Mouse (Mus musculus): ENCODE measurements at regions not wholly inside any gene's neighbourhood (a gene's known extent, or its start where the extent isn't known, plus 50 kb on each side); places are given as distances from the start of the nearest gene placed in this dataset.
"Not testable (repeated sequence)": the region's sequence is repeated elsewhere in the genome, so short reads cannot be mapped to it uniquely, and the experiment has no call there.

DNA sequence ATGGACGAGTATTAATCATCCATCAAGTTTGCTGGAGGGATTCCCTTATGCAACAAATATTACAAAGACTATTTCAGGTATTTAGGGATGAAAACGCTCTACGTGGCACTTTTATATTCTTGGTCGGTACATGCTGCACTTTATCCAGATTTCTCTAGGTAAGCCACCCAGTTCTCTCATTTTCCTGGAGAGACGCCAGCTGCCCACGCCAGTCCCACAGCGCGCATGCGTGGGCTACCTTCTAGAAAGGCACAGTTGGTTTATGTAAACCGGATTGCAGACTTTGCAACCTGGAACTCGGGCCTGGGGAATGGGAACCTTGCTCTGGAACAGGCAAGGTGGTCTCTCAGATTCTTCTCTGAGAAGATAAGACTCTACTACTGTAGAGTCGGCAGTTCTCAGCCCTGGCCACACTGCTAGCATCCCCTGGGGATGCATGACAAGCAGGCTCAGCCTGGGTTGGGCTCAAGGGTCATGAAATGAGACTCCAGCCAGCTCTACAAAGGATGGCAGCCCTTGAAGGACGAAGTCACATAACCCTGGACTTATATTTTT is 265.0 kb downstream of the Etnk1 start:
- no peak for DNase-seq (ENCODE audit: low read depth, low spot score)

DNA sequence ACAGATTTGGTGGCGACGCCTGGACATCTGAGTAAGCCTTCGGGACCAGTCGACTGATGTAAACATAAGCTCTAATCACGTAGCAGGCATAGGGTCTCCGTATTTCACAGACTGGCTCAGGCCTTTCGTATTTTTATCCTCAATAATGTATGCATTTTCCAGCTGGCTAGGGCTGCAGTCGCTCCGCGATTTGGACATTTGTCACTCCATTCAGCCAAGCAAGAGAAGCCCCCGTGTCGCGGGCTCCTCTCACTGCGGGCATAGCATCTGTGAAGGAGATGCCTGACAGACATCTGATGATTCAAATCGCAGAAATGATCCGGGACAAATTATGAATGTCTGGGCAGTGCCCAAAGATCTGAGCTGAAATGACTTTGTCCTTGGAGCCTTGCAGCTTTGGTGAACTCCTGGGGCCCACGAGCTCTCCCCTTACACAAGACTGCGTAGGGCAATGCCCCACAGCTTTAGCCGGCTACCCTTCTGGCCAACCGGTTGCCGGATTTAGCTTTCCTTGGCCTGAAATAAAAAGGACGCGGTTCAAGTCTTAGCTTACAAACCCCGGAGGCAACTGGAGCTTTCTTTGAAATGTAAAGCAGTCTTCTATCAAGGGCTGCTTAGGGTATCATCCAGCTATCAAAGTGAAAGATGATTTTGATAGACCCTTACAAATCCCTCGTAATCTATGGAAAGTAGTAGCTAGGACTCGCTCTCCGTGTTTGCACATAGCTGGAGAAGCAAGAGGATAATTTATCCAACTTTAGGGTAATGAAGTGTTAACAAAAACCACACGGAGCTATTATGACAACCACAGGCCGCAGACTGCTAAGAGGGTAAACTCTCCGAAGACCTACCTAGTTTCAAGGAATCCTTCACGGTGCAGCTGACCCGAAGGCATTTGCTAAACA is 270.6 kb downstream of the Etnk1 start:
- no peak for DNase-seq (ENCODE audit: low read depth, low spot score)

DNA sequence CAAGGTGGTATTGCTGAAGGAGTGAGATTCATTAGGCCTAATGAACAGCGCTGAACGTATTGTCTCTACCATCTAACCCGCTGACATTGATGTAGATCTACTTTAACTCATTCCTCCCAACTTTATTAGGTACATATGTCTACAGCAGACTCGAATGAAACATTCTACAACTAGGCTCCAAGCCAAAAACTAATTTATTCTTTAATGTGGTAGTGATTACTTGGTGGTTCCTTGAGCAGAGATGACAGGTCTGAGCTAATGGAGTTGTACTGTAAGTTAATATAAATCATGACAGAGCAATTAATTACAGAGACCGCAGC is 271.2 kb downstream of the Etnk1 start:
- no peak for DNase-seq (ENCODE audit: low read depth, low spot score)

DNA sequence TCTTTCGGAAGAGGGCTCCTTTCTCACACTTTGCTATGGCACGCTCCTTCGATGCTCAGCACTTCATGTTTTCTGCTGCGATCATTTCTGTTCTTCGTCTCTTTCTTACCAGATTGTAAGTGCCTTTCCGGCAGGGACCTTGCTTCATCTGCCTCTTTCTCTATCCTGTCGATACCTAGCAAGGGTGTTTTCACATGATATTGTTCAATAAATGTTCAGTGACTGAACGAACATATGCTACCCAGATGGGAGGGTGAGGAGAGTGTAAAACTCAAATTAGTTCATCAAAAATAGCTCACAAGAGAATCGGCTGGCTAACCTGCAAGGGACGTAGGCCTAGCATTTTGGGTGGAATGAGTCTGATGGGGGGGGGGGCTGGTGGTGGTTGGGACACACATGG is 272.5 kb downstream of the Etnk1 start:
- no peak for DNase-seq (ENCODE audit: low read depth, low spot score)

DNA sequence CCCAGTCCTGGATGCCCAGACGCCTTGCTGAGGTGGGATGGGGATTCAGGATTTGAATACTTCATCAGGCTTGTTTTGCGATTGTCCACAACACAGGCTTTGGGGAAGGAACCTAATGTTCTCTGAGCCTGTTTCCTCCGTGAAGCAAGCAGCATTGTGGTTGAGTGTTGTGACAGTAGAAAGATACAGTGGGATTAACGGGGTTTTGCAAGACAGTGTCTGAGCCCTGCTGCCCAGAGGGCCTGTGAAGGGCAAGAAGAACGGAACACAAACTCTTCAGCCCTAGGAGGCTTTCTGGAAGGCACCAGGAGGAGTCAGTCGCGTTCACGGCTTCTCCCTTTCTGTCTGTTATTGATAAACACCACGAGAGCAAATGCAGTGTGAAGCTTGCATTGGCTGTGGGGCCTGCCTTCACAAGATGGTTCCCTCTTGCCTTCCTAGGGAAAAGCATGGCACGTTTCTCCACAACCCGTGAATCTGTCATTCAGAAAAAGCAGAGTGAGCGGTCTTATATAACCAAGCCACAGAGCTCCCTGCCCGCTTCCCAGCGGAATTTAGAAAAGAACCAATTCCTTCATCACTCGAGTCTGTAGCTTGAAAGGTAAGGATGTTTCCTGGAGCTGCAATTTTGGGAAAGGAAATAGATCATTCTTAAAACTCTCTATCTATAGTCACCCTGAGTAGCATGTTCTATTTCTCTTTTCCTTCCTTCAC is 273.4 kb downstream of the Etnk1 start:
- no peak for DNase-seq (ENCODE audit: low read depth, low spot score)

DNA sequence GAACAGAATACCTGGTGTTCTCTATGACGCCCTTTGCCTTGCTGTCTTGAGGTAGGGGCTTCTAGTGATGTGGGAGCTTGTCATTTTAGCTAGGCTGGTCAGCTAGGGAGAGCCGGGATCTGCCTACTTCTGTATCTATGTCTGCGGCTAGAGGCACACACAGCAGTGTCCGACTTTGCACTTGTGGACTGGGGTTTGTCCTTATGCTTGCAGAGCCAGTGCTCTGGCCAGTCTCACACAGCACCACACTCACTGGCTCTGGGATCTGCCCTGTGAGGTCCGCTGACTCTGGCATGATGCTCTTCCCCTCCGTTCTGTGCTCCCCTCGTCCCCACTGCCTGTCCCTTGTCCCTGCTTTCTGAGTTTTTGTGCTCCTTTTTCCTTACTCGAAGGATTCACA is 275.3 kb downstream of the Etnk1 start:
- no peak for DNase-seq (ENCODE audit: low read depth, low spot score)

DNA sequence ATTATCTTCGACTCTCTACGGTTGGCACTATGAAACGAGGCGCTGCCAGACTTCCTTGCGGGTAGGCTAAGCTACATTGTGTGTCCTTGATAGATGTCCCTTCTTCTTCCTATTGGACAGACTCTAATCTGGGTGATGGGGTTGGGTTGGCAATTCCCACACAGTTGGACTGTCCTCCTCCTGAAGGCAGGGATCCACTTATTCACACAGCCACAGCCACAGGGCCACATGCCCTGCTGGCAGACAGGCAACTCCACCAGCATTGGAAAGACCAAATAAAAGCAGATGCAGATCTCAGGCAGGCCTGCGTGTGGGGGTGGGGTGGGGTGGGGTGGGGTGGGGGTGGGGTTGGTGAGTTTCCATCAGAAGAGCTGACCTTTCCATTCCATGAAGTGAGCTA is 276.4 kb downstream of the Etnk1 start:
- DNase-seq (ENCODE audit: low read depth, low spot score) = no peak

DNA sequence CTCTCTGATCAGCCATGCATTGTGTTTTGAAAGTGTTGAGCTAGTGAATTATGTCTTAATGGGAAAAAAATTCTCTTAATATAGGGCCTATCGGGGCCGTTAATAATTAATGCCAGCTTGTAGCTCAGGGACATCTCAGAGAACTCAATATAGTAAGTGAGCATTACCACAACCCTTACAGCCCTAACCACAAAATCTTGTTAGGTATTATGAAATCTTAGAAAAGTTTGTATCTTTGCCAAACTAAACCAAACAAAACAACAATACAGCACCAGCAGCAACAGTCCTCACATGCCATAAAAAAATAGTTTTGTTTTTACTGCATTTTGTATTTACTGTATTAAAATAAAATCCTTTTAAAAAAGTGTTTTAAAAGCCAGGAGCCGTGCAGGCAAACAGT is 277.8 kb downstream of the Etnk1 start:
- DNase-seq (ENCODE audit: low read depth, low spot score) = no peak

DNA sequence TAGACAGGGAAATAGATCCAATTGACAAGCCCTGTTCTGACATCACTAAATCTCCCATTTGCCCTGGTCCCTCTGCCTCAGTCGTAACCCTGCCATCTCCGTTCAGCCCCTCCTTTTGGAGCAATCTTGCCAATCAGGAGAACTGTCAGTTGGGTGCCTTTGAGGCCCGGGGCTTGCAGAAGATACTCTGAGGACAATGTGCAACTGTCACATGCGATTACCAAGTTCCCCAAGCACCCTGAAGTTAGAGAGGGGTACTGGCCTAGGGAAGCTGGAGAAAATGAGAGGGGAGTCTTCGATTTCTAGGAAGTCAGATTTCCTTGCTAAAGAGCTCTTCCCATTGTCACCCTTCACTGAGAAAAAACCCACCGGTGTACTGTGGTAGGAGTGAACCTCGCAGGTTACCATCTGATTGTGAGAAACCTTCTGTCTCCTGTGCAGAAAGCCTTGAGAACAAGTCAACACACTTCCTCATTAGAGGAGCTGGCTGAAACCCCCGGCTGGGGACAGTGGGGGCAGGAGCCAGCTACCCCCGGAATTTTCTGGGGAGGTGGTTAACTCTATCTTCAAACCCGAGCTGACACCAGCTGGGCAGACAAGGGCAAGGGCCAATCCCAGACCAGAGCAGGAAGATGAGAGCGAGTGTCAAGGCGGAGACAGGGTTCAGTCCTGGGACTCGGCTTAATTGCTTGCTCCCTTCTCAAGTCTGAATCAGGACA is 279.0 kb downstream of the Etnk1 start:
- no peak for DNase-seq (ENCODE audit: low read depth, low spot score)

DNA sequence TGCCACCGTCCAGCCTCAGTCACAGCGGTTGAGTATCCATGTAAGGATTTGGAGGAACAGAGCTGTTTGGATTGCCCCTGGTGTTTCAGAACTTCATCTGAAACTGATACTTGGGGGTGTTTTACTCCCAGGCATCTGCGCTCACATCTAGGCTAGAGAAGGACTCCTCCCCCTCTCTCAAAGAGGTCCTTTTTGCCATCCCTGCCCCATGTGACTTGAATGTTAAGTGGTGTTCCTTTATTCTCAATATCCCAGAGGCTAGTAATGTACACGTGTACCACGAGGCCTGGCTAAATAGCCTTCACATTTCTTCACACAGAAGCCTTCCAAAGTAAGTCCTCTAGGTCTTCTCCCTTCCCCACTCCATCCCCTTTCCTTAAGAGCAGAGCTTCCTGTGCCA is 280.0 kb downstream of the Etnk1 start:
- DNase-seq (ENCODE audit: low read depth, low spot score) = no peak

DNA sequence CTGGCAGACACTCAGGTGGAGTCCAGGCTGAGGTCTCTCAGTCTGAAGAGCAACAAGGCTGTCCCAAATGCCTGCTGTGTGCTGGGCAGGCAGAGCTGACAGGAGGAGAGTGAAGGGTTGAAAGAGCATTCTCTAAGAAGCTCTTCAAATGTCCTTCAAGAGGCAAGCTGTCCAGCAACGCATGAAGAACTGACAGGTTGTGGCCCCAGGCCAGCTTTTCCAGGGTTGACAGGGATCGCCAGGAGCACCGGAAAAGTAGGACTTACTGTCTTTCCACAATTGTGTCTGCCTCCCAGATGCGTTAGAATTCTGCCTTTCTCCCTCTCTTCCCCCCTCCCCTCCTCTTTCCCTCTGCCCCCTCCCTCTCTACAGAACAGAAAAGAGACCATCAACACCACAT is 282.1 kb downstream of the Etnk1 start:
- DNase-seq (ENCODE audit: low read depth, low spot score) = no peak

DNA sequence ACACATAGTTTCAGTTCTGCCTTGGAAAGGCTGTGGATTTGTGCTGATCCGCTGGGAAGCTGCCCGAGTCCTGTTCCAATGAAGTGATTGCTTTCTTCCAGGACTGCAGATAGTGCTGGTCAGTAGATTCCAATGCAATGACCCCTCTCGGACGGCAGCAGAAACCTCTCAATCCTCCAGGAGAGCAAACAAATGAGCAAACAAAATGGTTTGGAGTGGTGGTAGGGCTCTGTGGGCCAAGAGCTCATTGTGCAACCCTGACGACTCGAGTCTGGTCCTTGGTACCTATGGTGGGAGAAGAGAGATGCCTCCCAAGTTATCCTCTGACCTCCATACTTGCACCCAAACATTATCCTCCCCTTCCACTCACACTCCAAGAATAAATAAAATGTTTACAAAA is 284.8 kb downstream of the Etnk1 start:
- no peak for DNase-seq (ENCODE audit: low read depth, low spot score)

DNA sequence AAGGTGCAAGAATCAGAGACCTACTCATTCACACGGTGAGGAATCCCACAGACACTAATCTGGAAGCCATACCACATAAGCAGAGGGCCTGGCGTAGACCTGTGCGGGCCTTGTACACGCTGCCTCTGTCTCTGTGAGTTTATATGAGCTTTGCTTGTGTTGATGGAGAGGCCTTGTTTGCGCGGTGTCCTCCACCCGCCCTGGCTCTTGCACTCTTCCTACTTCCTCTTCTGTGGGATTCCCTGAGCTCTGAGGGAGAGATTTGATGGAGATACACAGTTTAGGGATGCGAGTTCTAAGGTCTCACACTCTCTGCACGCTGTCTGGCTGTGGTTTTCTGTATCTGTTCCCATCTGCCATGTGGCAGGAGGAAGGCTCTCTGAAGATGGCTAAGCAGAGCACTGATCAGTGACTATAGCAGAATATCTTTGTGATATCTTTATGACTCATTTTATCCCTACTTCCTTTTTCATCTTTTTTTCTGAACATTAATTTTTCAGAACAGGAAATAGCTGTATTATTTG is 287.7 kb downstream of the Etnk1 start:
- no peak for DNase-seq (ENCODE audit: low read depth, low spot score)

DNA sequence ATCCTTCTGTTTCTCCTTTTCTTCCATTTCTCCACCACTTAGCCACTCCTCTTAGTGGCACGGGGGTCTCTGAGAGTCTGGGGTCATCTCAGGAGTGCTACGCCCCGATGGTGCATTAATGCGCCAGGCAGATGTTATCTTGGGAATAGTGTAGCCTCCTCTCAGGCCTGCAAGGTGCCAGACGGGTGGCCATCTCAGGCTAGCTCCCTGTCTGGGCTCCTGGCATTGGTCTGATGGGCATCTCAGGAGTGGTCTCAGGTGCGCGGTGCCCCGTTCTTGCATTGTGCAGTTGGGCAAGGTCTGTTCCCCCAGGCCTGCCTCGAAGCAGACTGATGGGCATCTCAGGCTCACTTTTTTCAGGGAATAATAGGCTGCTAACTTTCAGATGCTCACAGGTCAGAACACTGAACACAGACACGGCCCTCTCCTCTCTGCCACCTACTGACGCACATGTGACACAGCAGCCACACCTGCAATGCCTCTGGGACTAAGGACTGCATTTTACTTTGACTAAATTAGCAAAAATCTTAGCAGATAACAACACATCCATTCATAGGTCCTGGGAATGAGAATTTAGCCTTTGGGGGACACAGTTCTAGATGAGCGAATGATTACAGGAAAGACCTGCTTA is 298.0 kb downstream of the Etnk1 start:
- no peak for DNase-seq (ENCODE audit: low read depth, low spot score)

DNA sequence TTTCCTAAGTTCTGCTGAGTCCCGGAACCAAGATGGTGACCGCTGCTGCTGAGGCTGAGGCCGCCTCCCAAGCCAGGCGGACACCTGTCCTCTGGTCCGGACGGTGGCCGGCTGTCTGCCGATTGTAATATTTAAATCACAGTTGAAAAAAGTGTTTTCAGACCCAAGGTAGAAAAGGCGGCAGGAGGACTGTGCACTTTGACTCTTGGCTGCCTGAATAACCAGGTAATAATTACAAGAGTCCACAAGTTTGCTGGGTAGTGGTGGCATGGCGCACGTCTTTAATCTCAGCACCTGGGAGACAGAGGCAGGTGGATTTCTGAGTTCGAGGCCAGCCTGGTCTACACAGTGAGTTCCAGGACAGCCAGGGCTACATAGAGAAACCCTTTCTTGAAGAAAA is 305.7 kb downstream of the Etnk1 start:
- DNase-seq (ENCODE audit: low read depth, low spot score) = not testable (repeated sequence)

DNA sequence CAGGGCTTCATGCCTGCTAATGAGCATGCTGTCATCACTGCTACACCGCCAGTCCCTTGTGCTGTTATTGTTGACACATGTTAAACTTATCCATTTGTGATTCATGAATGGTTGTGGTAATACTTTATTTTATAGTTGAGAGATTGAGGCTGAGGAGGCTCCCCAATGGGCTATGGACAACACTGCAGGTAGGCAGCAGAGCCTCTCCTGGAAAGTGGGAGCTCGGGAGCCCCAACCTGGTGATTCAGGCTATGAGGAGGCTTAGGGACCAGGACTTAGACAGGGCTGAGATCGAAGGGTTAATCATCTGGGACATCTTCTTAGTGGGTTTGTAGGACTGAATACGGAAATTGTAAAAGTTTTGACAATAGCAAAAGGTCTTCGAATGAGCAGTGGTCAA is 307.4 kb downstream of the Etnk1 start:
- no peak for DNase-seq (ENCODE audit: low read depth, low spot score)

DNA sequence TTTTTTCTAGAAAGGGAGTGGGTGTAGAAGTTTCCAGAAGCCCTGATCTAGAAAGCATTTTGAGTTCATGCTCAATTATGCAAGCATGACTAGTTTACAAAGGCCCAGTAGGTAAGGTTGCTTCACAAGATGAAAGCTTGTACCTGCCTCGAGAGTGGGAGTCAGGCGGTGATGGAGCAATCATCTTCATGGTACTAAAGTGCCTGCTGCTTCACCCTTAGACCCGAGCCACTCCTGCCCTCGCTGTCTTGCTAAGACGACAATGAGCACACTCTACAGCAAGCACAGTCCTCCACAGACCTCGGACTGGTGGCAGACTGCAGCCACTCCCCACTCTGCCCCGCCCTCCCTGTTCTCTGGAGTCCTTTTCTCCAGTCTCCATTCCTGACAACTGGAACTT is 308.3 kb downstream of the Etnk1 start:
- DNase-seq (ENCODE audit: low read depth, low spot score) = no peak

DNA sequence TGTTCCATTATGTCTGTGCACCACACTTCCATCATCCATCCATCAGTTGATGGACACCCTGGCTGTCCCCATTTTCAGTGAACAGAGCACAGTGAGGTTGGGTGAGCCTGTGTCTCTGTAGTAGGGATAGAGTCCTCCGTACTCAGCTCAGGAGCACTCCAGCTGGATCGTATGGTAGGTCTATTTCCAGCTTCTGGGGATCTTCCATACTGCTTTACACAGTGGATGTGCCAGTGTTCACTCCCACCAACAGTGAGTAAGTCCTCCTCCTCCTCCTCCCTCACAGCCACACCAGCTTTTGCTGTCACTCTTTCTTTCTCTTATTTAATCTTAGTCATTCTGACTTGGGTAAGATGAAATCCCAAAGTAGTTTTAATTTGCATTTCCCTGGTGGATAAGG is 310.4 kb downstream of the Etnk1 start:
- no peak for DNase-seq (ENCODE audit: low read depth, low spot score)

DNA sequence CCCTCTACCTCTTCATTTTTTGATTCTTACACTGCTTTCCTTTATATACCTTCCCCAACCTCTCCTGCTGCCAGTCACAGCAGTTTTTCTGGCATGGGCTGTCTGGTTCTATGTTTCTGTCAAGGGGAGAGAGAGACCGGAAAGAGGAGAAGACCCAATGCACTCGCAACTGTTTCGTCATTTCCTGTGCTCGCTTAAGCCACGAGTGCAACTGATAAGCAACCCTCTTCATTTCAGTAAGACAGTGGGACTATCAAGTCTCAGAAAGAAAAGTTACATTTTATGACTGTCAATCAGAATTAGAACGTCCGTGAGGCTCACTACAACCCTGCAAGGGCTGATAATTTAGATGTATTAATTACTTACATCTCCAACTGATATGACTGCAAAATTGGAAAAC is 312.2 kb downstream of the Etnk1 start:
- no peak for DNase-seq (ENCODE audit: low read depth, low spot score)

DNA sequence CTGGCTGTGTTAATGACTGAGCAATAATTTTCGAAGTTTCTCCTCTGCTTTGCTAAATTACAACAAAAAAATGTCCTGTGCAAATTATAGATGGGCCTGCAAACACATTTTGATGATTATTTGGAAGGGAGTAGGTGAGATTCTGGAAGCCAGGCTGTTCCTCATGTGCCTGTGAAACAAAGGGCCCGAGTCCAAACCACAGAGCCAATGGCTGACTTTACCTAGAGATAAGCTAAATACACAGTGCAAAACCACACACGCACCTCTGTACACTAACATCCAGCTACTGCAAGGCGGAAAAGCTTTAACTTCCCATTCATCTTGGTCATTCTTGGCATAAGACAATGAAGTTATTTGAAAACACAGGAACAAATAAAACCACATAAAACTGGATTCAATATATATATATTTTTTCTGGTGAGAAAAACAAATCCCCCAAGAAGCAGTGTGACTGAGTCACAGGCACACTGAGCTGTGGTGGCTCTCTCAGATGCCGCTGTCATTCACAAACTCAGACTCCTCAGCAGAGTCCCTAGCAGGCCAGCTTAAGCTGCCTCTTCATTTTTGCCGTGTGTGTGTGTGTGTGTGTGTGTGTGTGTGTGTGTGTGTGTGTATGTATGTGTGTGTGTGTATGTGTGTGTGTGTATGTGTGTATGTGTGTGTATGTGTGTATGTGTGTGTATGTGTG is 312.8 kb downstream of the Etnk1 start:
- DNase-seq (ENCODE audit: low read depth, low spot score) = no peak

DNA sequence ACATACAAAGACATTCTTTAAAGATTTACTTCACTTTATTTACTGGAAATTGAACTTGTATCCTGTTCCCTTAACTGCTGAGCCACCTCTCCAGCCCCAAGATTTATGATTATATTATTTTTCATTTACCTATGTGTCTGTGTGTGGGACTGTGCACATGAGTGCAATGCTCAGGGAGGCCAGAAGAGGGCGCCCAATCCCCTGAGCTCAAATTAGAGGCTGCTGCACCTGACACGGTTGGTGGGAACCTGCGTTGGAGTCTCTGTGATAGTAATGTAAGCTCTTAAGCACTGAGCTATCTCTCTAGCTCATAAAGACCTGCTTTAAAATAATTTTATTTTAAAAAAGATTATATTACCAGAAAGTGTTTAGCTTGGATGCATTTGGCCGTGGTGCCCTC is 315.3 kb downstream of the Etnk1 start:
- no peak for DNase-seq (ENCODE audit: low read depth, low spot score)
